Mouse (Mus musculus) hindbrain, embryonic 16.5 days (tissue): ENCODE results near the gene Tubb5. TPM values are rescaled to one million over a fixed set of nuclear protein-coding genes. Genes with fewer than 3 reads are reported as not detected.

ENCODE experiments used
- microRNA-seq: library from miRNA; unstranded; fragments of <30 nt; microRNA quantifications from one replicate; pipeline ENCODE4, GENCODE M21; 2017
- polyA plus RNA-seq: library from polyadenylated mRNA; unstranded; fragments of >200 nt; fragmentation: Nextera tagmentation; extraction: Ambion mirVana; gene quantifications from 2 replicates; pipeline ENCODE4 v1.2.1, GENCODE M21; 2015

Tubb5 gene
- polyA plus RNA-seq, 1 experiment from 2014 or later: 1,762 TPM

Small RNA genes lying within 50 kb of the gene (microRNA-seq; reads per million reads assigned to microRNA genes)
- 0.83 reads per million for gene Gm28033

Other genes with a start within 250 kb of the Tubb5 start
- not detected in 2 replicates for gene Sfta2, start 236.8 kb downstream of the Tubb5 start, polyA plus RNA-seq
- not detected in 2 replicates for gene Gm9573, start 211.7 kb downstream of the Tubb5 start, polyA plus RNA-seq
- not detected in 2 replicates for gene Mucl3, start 194.6 kb downstream of the Tubb5 start, polyA plus RNA-seq
- 16.7 and 17.9 TPM in 2 replicates for gene Vars2, start 170.7 kb downstream of the Tubb5 start, polyA plus RNA-seq
- gene Gtf2h4, start 164.6 kb downstream of the Tubb5 start, polyA plus RNA-seq: 27.8 and 28.1 TPM in 2 replicates
- 87.1 and 106 TPM in 2 replicates for gene Ddr1, start 133.7 kb downstream of the Tubb5 start, polyA plus RNA-seq
- 14.5 and 17.2 TPM in 2 replicates for gene Ier3, start 16.6 kb downstream of the Tubb5 start, polyA plus RNA-seq
- gene Flot1, start 15.1 kb downstream of the Tubb5 start, polyA plus RNA-seq: 131 and 150 TPM in 2 replicates
- 9.3 and 11.2 TPM in 2 replicates for gene Mdc1, start 3.2 kb upstream of the Tubb5 start, polyA plus RNA-seq
- 20.8 and 22.3 TPM in 2 replicates for gene Nrm, start 23.0 kb upstream of the Tubb5 start, polyA plus RNA-seq
- gene Ppp1r18, start 27.3 kb upstream of the Tubb5 start, polyA plus RNA-seq: 18.9 and 24.4 TPM in 2 replicates
- 25.0 and 33.3 TPM in 2 replicates for gene Dhx16, start 41.5 kb upstream of the Tubb5 start, polyA plus RNA-seq
- gene 2310061I04Rik, start 59.1 kb upstream of the Tubb5 start, polyA plus RNA-seq: 67.4 and 77.4 TPM in 2 replicates
- 287 and 393 TPM in 2 replicates for gene Atat1, start 71.8 kb upstream of the Tubb5 start, polyA plus RNA-seq
- 59.6 and 67.4 TPM in 2 replicates for gene Mrps18b, start 78.1 kb upstream of the Tubb5 start, polyA plus RNA-seq
- gene Ppp1r10, start 78.1 kb upstream of the Tubb5 start, polyA plus RNA-seq: 32.7 and 40.2 TPM in 2 replicates
- gene Abcf1, start 131.5 kb upstream of the Tubb5 start, polyA plus RNA-seq: 73.9 and 84.6 TPM in 2 replicates
- gene Gnl1, start 141.5 kb upstream of the Tubb5 start, polyA plus RNA-seq: 74.1 and 75.1 TPM in 2 replicates
- 93.3 and 93.7 TPM in 2 replicates for gene Prr3, start 141.9 kb upstream of the Tubb5 start, polyA plus RNA-seq
- gene H2-T24, start 182.3 kb upstream of the Tubb5 start, polyA plus RNA-seq: 9.6 and 10.3 TPM in 2 replicates
- 5.0 and 5.1 TPM in 2 replicates for gene H2-T23, start 194.5 kb upstream of the Tubb5 start, polyA plus RNA-seq
- gene H2-T22, start 204.4 kb upstream of the Tubb5 start, polyA plus RNA-seq: 8.2 and 9.2 TPM in 2 replicates
- not detected in 2 replicates for gene Gm6034, start 204.7 kb upstream of the Tubb5 start, polyA plus RNA-seq
- gene Gm11127, start 220.1 kb upstream of the Tubb5 start, polyA plus RNA-seq: not detected in 2 replicates